Mouse (Mus musculus) liver, embryonic 14 days (tissue): ENCODE data around the gene Frg2f1. TPM values are rescaled to one million over a fixed set of nuclear protein-coding genes. Genes with fewer than 3 reads are reported as not detected.

Source experiments
- polyA plus RNA-seq: library from polyadenylated mRNA; depleted of rRNA; stranded (reverse); fragments of >200 nt; gene quantifications from 2 replicates; pipeline ENCODE4 v1.2.3, GENCODE M21; 2012; rRNA removed

Frg2f1 gene
- polyA plus RNA-seq, result 1.1 and 1.2 TPM in 2 replicates

DNA sequence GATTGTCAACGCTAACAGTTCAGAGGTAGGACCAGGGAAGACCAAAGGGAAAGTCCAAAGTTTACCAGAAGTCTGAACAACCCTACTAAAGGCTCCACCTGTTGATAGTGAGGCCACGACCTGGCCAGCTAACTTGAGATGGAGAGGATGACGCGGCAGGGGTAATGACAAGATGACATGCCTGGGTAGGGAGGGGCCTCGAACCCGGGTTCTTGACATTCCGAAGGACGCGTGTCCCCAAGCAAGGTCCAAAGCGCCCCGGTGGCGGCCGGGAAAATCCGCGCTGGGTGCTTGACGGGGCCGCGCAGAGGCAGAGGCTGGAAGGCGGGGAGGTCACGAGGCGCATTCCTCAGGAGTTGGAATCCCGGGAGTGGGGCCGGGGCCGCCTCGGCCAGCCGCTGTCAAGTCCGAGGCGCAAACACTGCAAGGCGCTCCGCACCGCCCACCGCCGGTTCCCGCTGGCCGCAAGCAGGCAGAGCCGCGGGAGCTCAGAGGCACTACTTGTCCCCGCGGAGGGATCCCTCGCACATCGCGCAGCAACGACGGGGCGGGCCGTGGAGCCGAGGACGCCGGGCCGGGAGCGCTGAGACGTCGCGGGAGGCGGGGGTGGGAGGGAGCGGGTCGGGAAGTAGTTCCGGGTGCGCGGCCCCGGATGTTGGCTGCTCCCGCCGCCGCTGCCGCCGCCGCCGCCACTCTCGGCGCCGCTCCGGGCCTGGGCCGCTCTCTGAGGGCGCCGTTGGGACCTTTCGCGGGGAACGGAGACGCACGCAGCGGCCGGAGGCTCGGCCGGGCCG, at the start of gene Frg2f1:
Gene Frg2f1, minus strand, starts transcription at position 499 of the 794 bp plus-strand sequence.

DNA sequence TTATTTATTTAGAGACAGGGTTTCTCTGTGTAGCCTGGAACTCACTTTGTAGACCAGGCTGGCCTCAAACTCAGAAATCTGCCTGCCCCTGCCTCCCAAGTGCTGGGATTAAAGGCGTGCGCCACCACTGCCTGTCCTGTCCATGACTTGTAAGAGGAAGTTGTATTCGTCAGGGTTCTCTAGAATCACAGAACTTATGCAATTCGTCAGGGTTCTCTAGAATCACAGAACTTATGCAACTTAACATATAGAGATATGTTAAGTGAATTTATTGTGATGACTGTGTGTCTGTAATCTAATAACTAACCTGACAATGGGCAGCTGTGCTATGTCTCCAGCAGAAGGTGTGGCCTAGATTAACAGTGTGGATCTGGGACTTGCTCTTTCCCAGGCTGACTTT, 2.7 kb downstream of the Frg2f1 start, which contains the start of gene Foxj3:
Gene Foxj3, plus strand, starts transcription at position 390 of the 400 bp plus-strand sequence.

DNA sequence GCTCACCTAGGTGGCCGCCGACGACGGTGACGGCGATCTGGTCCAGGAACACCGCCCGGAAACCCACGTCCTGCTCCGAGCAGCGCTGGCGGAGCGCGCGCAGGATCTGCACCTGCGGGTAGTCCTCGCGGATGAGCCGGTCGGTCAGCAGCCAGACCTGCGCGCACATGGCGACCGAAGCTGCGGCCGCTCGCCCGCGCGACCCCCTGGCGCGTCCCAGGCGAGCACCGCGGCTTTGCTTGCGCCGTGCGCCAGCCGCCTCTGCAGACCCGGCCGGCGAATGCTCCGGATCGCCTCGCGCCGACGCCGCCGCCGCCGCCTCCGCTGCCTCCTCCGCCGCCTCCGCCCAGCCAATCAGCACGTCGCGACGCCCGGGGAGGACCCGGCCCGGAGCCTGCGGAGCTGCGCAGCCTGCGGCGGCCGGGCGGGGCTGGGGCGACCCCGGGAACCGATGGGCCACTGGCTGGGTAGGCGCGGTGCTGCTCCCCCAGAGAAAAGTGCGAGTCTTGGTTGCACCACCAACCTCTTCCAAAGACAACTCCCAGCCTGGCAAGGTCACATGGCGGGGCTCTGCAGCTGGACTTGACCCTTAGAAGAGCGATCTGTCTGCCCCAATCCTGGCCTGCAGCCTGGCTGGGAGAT, 46.9 kb downstream of the Frg2f1 start, which contains the start of gene Rimkla:
Gene Rimkla, minus strand, starts transcription at position 338 of the 642 bp plus-strand sequence.

Other genes starting within 250 kb of the Frg2f1 start
- 266 and 272 TPM in 2 replicates for gene Ybx1, start 244.9 kb downstream of the Frg2f1 start, polyA plus RNA-seq
- 56.8 and 62.2 TPM in 2 replicates for gene Ppih, start 219.0 kb downstream of the Frg2f1 start, polyA plus RNA-seq
- 0.48 and 0.51 TPM in 2 replicates for gene Ccdc30, start 124.0 kb downstream of the Frg2f1 start, polyA plus RNA-seq
- 6.7 and 7.5 TPM in 2 replicates for gene Ppcs, start 117.1 kb downstream of the Frg2f1 start, polyA plus RNA-seq
- 0.07 and 0.13 TPM in 2 replicates for gene Zmynd12, start 116.7 kb downstream of the Frg2f1 start, polyA plus RNA-seq
- gene Rimkla, start 46.9 kb downstream of the Frg2f1 start, polyA plus RNA-seq, result 0.01 TPM in 2 replicates
- 5.1 and 5.3 TPM in 2 replicates for gene Foxj3, start 2.5 kb downstream of the Frg2f1 start, polyA plus RNA-seq
- 0.09 TPM in 1 of 2 replicates, not detected in the other for gene Guca2a, start 98.2 kb upstream of the Frg2f1 start, polyA plus RNA-seq
- gene Guca2b, start 119.4 kb upstream of the Frg2f1 start, polyA plus RNA-seq, result 0.09 and 0.25 TPM in 2 replicates
- 1.5 and 1.7 TPM in 2 replicates for gene Hivep3, start 194.3 kb upstream of the Frg2f1 start, polyA plus RNA-seq